Mouse (Mus musculus) urinary bladder, postnatal 10 days (tissue): Measurements from ENCODE around the gene H2al1m.
"Not testable (repeated sequence)": the region's sequence is repeated elsewhere in the genome, so short reads cannot be mapped to it uniquely, and the experiment has no call there.

Experiments used
- DNase-seq: peaks from one replicate; pipeline ENCODE4 v3.0.0; 2022; ENCODE audit warnings: low spot score

The H2al1m gene

GRCm38 (mm10) chrX:9283464-9283863, at the start of gene H2al1m:
Gene H2al1m (plus strand): TSS chrX:9283764.
- not testable (repeated sequence) for DNase-seq

- no peak for DNase-seq
Measured at GRCm38 (mm10) chrX:9240737-9241591, 42.6 kb upstream of the H2al1m start.

- DNase-seq, result no peak
Measured at GRCm38 (mm10) chrX:9243381-9243864, 40.1 kb upstream of the H2al1m start.

GRCm38 (mm10) chrX:9244603-9245336, 38.8 kb upstream of the H2al1m start:
- DNase-seq, result no peak

- no peak for DNase-seq
Measured at GRCm38 (mm10) chrX:9248911-9249310, 34.7 kb upstream of the H2al1m start.

GRCm38 (mm10) chrX:9253990-9254389, 29.6 kb upstream of the H2al1m start:
- no peak for DNase-seq

- DNase-seq, result no peak
Measured at GRCm38 (mm10) chrX:9254901-9255300, 28.7 kb upstream of the H2al1m start.

GRCm38 (mm10) chrX:9256766-9257165, 26.8 kb upstream of the H2al1m start, which contains the start of gene Gm14862:
Gene Gm14862 (minus strand): TSS chrX:9256899.
- DNase-seq, result no peak

GRCm38 (mm10) chrX:9257831-9258230, 25.7 kb upstream of the H2al1m start:
- no peak for DNase-seq

GRCm38 (mm10) chrX:9259267-9259666, 24.3 kb upstream of the H2al1m start:
- DNase-seq, result no peak

- no peak for DNase-seq
Measured at GRCm38 (mm10) chrX:9271112-9271511, 12.5 kb upstream of the H2al1m start.

GRCm38 (mm10) chrX:9271947-9272459, 11.6 kb upstream of the H2al1m start:
- no peak for DNase-seq

GRCm38 (mm10) chrX:9272460-9273361, 10.9 kb upstream of the H2al1m start, which contains the start of gene Xk:
Gene Xk (plus strand): TSS chrX:9272756.
- DNase-seq, result no peak

- no peak for DNase-seq
Measured at GRCm38 (mm10) chrX:9273377-9274002, 10.1 kb upstream of the H2al1m start.

- no peak for DNase-seq
Measured at GRCm38 (mm10) chrX:9274321-9274720, 9.2 kb upstream of the H2al1m start.

GRCm38 (mm10) chrX:9293140-9293829, 9.7 kb downstream of the H2al1m start:
- not testable (repeated sequence) for DNase-seq

- no peak for DNase-seq
Measured at GRCm38 (mm10) chrX:9298413-9298864, 14.9 kb downstream of the H2al1m start.

GRCm38 (mm10) chrX:9302791-9303190, 19.2 kb downstream of the H2al1m start:
- DNase-seq, result no peak

GRCm38 (mm10) chrX:9303455-9303854, 19.9 kb downstream of the H2al1m start:
- no peak for DNase-seq

- not testable (repeated sequence) for DNase-seq
Measured at GRCm38 (mm10) chrX:9316457-9316856, 32.9 kb downstream of the H2al1m start.
